Mouse (Mus musculus) c-Kit-negative CD71-positive TER-119-positive erythroid progenitor cells, embryonic 14.5 days (primary cell): ENCODE measurements around the gene Gopc.
"Not testable (repeated sequence)": the region's sequence is repeated elsewhere in the genome, so short reads cannot be mapped to it uniquely, and the experiment has no call there.

Source experiments
- DNase-seq: peaks from one replicate; pipeline ENCODE4 v3.0.0-alpha.2; 2013; ENCODE audit warnings: low read depth, low spot score

Gopc gene

DNA sequence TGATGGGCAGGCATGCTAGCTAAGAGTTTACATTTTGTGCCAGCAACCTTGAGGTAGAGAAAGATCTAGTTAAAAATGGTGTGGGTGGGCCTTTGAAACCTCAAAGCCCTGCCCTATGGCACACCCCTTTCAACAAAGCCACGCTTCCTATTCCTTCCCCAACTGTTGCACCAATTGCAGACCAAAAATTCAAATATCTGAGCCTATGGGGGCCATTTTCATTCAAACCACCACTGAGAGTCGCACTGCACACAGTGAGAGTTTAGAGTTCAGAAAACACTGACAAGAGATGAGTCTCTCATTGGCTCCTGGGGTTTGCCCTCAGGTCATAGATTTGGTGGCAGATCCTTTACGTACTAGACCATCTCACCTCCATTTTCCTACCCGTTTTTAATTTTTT lies 80.2 kb downstream of the Gopc start:
- DNase-seq: no peak

- not testable (repeated sequence) for DNase-seq
Measured at GRCm38 (mm10) chr10:52298568-52298967, 83.4 kb downstream of the Gopc start.

GRCm38 (mm10) chr10:52295934-52296333 lies 86.0 kb downstream of the Gopc start:
- no peak for DNase-seq

GRCm38 (mm10) chr10:52293921-52294577 lies 87.9 kb downstream of the Gopc start:
- DNase-seq: no peak

DNA sequence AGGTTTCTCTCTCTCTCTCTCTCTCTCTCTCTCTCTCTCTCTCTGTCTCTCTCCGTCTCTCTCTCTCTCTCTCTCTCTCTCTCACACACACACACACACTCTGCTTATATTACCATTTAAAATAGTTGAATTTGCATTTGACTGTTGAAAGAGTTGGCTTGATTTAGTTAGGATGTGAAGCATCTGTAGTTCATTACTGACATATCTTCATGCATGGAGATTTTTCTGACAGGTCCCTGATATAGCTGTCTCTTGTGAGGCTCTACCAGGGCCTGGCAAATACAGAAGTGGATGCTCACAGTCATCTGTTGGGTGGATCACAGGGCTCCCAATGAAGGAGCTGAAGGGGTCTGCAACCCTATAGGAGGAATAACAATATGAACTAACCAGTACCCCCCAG lies 89.5 kb downstream of the Gopc start:
- DNase-seq: not testable (repeated sequence)

DNA sequence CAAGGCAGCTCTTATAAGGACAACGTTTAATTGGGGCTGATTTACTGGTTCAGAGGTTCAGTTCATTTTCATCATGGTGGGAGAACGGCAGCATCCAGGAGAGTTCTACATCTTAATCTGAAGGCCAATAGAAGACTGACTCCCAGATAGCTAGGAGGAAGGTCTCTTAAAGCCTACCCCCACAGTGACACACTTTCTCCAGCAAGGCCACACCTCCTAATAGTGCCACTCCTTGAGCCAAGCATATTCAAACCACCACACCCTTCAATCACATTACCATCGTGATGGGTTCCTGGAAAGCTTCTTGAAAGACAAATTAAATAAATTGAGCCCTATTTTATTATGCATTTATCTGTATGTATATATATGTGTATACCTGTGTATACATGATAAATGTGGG lies 92.7 kb downstream of the Gopc start:
- DNase-seq: no peak

DNA sequence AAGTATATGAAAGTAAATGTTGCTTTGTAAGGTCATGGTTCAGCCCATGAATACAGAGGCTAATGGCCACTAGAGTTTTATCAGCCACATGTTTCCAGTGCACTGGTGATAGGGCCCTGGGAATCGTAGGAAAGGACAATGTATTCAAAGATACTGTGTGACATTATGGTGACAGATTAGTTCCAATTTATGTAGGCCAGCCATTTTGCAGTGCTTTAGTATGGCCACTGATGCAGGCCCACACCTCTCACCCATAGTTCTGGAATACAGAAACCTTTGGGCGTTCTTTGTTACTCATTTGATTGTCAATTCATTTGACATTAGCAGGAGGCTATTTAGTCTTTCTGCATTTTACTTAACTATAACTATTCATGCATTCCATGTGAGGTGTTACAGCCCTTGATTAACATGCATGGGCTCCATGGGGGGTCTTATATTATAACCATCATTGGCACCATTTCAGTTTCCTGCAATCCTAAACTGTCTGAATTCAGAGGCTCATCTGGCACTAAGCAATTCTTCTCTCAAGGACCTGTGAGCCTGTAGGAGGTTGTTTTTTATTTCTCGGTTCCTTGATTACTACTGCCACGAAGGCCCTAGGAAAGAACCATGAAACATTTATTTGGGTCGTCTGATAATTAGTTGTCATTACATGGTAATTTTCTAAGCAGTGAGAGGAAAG lies 93.9 kb downstream of the Gopc start:
- no peak for DNase-seq
